Comparison of ENCODE assay signal across 9 mouse cellular contexts in the genomic region with DNA sequence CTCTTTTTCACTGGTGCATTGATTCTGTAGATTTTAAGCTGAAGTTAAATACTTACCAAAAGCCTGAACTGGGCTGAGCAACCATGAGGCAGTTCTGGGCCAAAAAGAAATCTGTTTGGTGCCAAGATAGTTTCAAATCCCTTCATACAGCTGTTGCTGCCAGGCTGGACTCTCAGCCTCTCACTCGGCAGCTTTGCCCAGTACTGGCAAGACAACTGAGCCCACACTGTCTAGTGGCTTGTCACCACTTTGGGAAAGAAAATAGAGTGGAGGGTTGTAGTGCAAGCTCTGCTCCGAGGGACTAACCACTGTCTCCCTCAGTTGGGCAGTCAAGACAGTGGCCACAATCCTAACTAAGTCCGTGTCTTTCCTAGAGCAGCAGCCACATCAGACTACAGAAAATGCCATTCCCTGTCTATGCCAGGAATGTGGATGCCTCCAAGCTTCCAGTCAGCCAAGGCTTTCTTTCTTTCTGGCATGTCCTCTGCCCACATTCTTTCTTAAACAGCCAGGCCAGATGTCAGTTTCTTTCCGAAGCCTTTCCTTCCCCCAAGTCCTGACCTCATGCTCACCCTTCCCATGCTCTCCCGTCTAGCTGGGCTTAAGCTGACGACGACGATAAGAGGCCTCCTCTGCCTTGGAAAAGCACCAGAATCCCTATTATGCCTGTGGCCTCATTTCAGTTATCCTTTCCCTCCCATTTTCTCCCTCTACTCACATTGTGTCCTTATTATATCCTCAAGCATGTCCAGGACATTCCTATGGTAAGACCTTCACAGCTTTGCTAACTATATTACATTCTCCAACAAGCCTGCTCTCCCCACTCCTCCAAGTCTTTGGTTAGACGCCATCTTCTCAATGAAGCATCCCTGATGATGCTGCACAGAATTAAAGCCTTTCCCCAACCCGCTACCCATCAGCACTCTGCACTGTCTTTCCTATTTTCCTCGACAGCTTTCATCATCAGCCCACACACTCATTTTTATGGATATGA. TPM values are rescaled to one million over a fixed set of nuclear protein-coding genes. Genes with fewer than 3 reads are reported as not detected.
A peak's percentile ranks its signal among the peaks of the same experiment; 100 is the strongest.
DNase-seq lines count a peak whose midpoint lies in the region; ATAC-seq lines count a peak whose summit lies in the region.
"Had no signal": no experiment of that assay in that cellular context is flagged by ENCODE, and none has a peak within 500 bp of the region (broad histone marks: within the 10 kb centered on the region; RNA-seq: fewer than 3 reads in every experiment).

No protein-coding gene starts in this region.

- no peak overlapping the region for H3K4me2 ChIP-seq in forebrain, embryonic 16.5 days (ENCODE audit: low read length)
- no peak overlapping the region for H3K4me2 ChIP-seq in forebrain, embryonic 12.5 days
- no peak overlapping the region for H3K4me2 ChIP-seq in lung, embryonic 15.5 days
- H3K4me2 ChIP-seq in heart, embryonic 12.5 days, result peak overlapping the region; percentile 31; the same call in 1 of the 2 replicates
- H3K4me2 ChIP-seq in midbrain, embryonic 14.5 days (ENCODE audit: low read length), result no peak overlapping the region
- H3K4me2 ChIP-seq: liver, embryonic 15.5 days had no signal

- no peak overlapping the region for H3K9ac ChIP-seq in forebrain, embryonic 16.5 days (replicated peaks; ENCODE audit: low read depth, low read length)
- H3K9ac ChIP-seq in forebrain, embryonic 12.5 days, result no peak overlapping the region
- H3K9ac ChIP-seq in lung, embryonic 15.5 days, result no peak overlapping the region
- H3K9ac ChIP-seq in heart, embryonic 12.5 days, result 0 out of 2 replicates have a peak overlapping the region, but pooled peaks have one; percentile 1
- no peak overlapping the region for H3K9ac ChIP-seq in midbrain, embryonic 14.5 days (replicated peaks; ENCODE audit: low read length)
- H3K9ac ChIP-seq: liver, embryonic 15.5 days had no signal

- peak; percentile 39 for ATAC-seq in forebrain, embryonic 16.5 days
- ATAC-seq in forebrain, embryonic 12.5 days (ENCODE audit: low FRiP score), result no peak
- ATAC-seq in lung, embryonic 15.5 days (ENCODE audit: borderline replicate concordance, extremely low read depth, low FRiP score, low TSS enrichment), result peak; percentile 72; the same call in 1 of the 2 replicates
- peak; percentile 58 for ATAC-seq in heart, embryonic 12.5 days (ENCODE audit: insufficient number of reproducible peaks, low FRiP score)
- no peak for ATAC-seq in midbrain, embryonic 14.5 days (ENCODE audit: low FRiP score, low TSS enrichment)

- no peak overlapping the region for H3K4me3 ChIP-seq in forebrain, embryonic 16.5 days (replicated peaks; ENCODE audit: low read length)
- no peak overlapping the region for H3K4me3 ChIP-seq in forebrain, embryonic 12.5 days (replicated peaks)
- no peak overlapping the region for H3K4me3 ChIP-seq in lung, embryonic 15.5 days
- no peak overlapping the region for H3K4me3 ChIP-seq in heart, embryonic 12.5 days
- H3K4me3 ChIP-seq in midbrain, embryonic 14.5 days (replicated peaks; ENCODE audit: low read depth, low read length), result no peak overlapping the region
- H3K4me3 ChIP-seq: liver, embryonic 15.5 days had no signal

- no peaks in the 10 kb centered on the region for H3K36me3 ChIP-seq in forebrain, embryonic 16.5 days (ENCODE audit: control insufficient read depth, insufficient read depth)
- H3K36me3 ChIP-seq in forebrain, embryonic 12.5 days (replicated peaks), result no peaks in the 10 kb centered on the region
- no peaks in the 10 kb centered on the region for H3K36me3 ChIP-seq in lung, embryonic 15.5 days
- no peaks in the 10 kb centered on the region for H3K36me3 ChIP-seq in heart, embryonic 12.5 days
- H3K36me3 ChIP-seq in midbrain, embryonic 14.5 days (ENCODE audit: control insufficient read depth, insufficient read depth, low read length), result no peaks in the 10 kb centered on the region
- H3K36me3 ChIP-seq: liver, embryonic 15.5 days had no signal

- H3K27me3 ChIP-seq in forebrain, embryonic 16.5 days (replicated peaks; ENCODE audit: control insufficient read depth, insufficient read depth, low read length), result no peaks in the 10 kb centered on the region
- no peaks in the 10 kb centered on the region for H3K27me3 ChIP-seq in forebrain, embryonic 12.5 days
- no peaks in the 10 kb centered on the region for H3K27me3 ChIP-seq in lung, embryonic 15.5 days
- H3K27me3 ChIP-seq in heart, embryonic 12.5 days (replicated peaks), result no peaks in the 10 kb centered on the region
- H3K27me3 ChIP-seq in midbrain, embryonic 14.5 days (ENCODE audit: control insufficient read depth, insufficient read depth, low read length), result no peaks in the 10 kb centered on the region
- H3K27me3 ChIP-seq: liver, embryonic 15.5 days had no signal

- no peaks in the 10 kb centered on the region for H3K9me3 ChIP-seq in forebrain, embryonic 16.5 days (ENCODE audit: control insufficient read depth, low read length)
- no peaks in the 10 kb centered on the region for H3K9me3 ChIP-seq in forebrain, embryonic 12.5 days
- no peaks in the 10 kb centered on the region for H3K9me3 ChIP-seq in lung, embryonic 15.5 days
- H3K9me3 ChIP-seq in heart, embryonic 12.5 days (replicated peaks), result no peaks in the 10 kb centered on the region
- no peaks in the 10 kb centered on the region for H3K9me3 ChIP-seq in midbrain, embryonic 14.5 days (ENCODE audit: control insufficient read depth, low read length)
- H3K9me3 ChIP-seq: liver, embryonic 15.5 days had no signal

- 54% methylated on average over 11 of the region's 11 CpGs for WGBS in forebrain, embryonic 16.5 days
- 65% methylated on average over 11 of the region's 11 CpGs for WGBS in forebrain, embryonic 12.5 days
- 30% methylated on average over 11 of the region's 11 CpGs for WGBS in lung, embryonic 15.5 days
- 27% methylated on average over 11 of the region's 11 CpGs for WGBS in heart, embryonic 12.5 days
- 58% methylated on average over 11 of the region's 11 CpGs for WGBS in midbrain, embryonic 14.5 days

- H3K27ac ChIP-seq in forebrain, embryonic 16.5 days (ENCODE audit: low read length), result peak overlapping the region; percentile 5; the same call in 1 of the 2 replicates
- H3K27ac ChIP-seq in forebrain, embryonic 12.5 days, result no peak overlapping the region
- H3K27ac ChIP-seq in lung, embryonic 15.5 days, result peak overlapping the region; percentile 88
- peak overlapping the region; percentile 84 for H3K27ac ChIP-seq in heart, embryonic 12.5 days (ENCODE audit: poor library complexity, severe bottlenecking)
- H3K27ac ChIP-seq in midbrain, embryonic 14.5 days (replicated peaks; ENCODE audit: low read depth, low read length), result 0 out of 2 replicates have a peak overlapping the region, but pooled peaks have one; percentile 10
- H3K27ac ChIP-seq: liver, embryonic 15.5 days had no signal

- DNase-seq in lung, postnatal 14 days, result no peak
- DNase-seq in midbrain, embryonic 14.5 days, result no peak
- no peak for DNase-seq in urinary bladder, postnatal 14 days (ENCODE audit: low spot score)
- no peak for DNase-seq in c-Kit-positive CD71-positive TER-119-positive erythroid progenitor cells, embryonic 14.5 days (ENCODE audit: low spot score)

- H3K4me1 ChIP-seq in forebrain, embryonic 16.5 days (replicated peaks; ENCODE audit: control insufficient read depth, insufficient read depth, low read length), result peaks cover 11% of the 10 kb centered on the region
- H3K4me1 ChIP-seq in forebrain, embryonic 12.5 days, result peaks cover 43% of the 10 kb centered on the region
- peaks cover 53% of the 10 kb centered on the region for H3K4me1 ChIP-seq in lung, embryonic 15.5 days
- H3K4me1 ChIP-seq in heart, embryonic 12.5 days (replicated peaks), result peaks cover 62% of the 10 kb centered on the region
- H3K4me1 ChIP-seq in midbrain, embryonic 14.5 days (ENCODE audit: control insufficient read depth, insufficient read depth, low read length), result peaks cover 15% of the 10 kb centered on the region; the same call in 1 of the 2 replicates

RNA-seq across cellular contexts. Expression of gene Rpl27a, which starts 57.7 kb away (rescaled TPM):
- 76.6 and 87.0 TPM in 2 replicates for polyA plus RNA-seq in forebrain, embryonic 16.5 days (2015; fragmentation: Nextera tagmentation; extraction: Ambion mirVana)
- polyA plus RNA-seq in forebrain, embryonic 12.5 days (2016; fragmentation: Nextera tagmentation; extraction: Ambion mirVana), result 97.2 and 98.3 TPM in 2 replicates
- 136 and 146 TPM in 2 replicates for polyA plus RNA-seq in lung, embryonic 15.5 days (2015; fragmentation: Nextera tagmentation; extraction: Ambion mirVana)
- 80.5 and 83.4 TPM in 2 replicates for polyA plus RNA-seq in heart, embryonic 12.5 days (2016; fragmentation: Nextera tagmentation; extraction: Ambion mirVana)
- polyA plus RNA-seq in midbrain, embryonic 14.5 days (2014; fragmentation: Nextera tagmentation; extraction: Ambion mirVana), result 87.5 and 90.8 TPM in 2 replicates

Comparison
In these comparisons a context has a peak if more than half of its experiments do, and no peak if none do; other contexts are left out.
1. ATAC-seq: peak in forebrain, embryonic 16.5 days (single experiment), lung, embryonic 15.5 days (single experiment) and heart, embryonic 12.5 days (single experiment); none in forebrain, embryonic 12.5 days (single experiment) and midbrain, embryonic 14.5 days (single experiment).